Mouse (Mus musculus) heart, embryonic 14.5 days (tissue): ENCODE data around the gene Carm1. TPM values are rescaled to one million over a fixed set of nuclear protein-coding genes. Genes with fewer than 3 reads are reported as not detected.

Source experiments
- ATAC-seq: fragments of 200-750 bp; cut with Nextera tagmentation; 2 replicates; pipeline ENCODE4 v1.8.0; 2017; ENCODE audit warnings: low read depth, moderate TSS enrichment; ENCODE audit not compliant: insufficient number of reproducible peaks, insufficient read depth, low FRiP score
- H3K27ac ChIP-seq, 2 experiments: fragments of 200-500 bp in 1 of 2; fragments of 300-500 bp in 1 of 2; sonication (generic) in 1 of 2; replicated peaks in 1 of 2; 2 replicates each; pipeline ENCODE4 v1.5.1; 2012 to 2014; ENCODE audit warnings: low read depth in 2 of 2, low read length in 2 of 2, control low read depth in 1 of 2, mild to moderate bottlenecking in 1 of 2, mixed read lengths in 1 of 2; ENCODE audit not compliant: control insufficient read depth in 1 of 2, insufficient read depth in 1 of 2
- H3K27me3 ChIP-seq: fragments of 300-500 bp; sonication (generic); 2 replicates; pipeline ENCODE4 v1.6.1; 2014; ENCODE audit warnings: mild to moderate bottlenecking, low read length, control low read depth; ENCODE audit not compliant: control insufficient read depth, insufficient read depth
- H3K36me3 ChIP-seq: fragments of 300-500 bp; sonication (generic); 2 replicates; pipeline ENCODE4 v1.6.1; 2014; ENCODE audit warnings: mild to moderate bottlenecking, control low read depth, low read length, mixed read lengths; ENCODE audit not compliant: control insufficient read depth, insufficient read depth
- H3K4me1 ChIP-seq, 2 experiments: fragments of 200-500 bp in 1 of 2; fragments of 300-500 bp in 1 of 2; sonication (generic) in 1 of 2; 2 replicates each; pipeline ENCODE4 v1.6.1; 2012 to 2014; ENCODE audit warnings: low read length in 2 of 2, control low read depth in 1 of 2, mixed read lengths in 1 of 2; ENCODE audit not compliant: control insufficient read depth in 2 of 2, insufficient read depth in 2 of 2
- H3K4me2 ChIP-seq: fragments of 300-500 bp; sonication (generic); 2 replicates; pipeline ENCODE4 v1.6.1; 2014; ENCODE audit warnings: mild to moderate bottlenecking, low read length
- H3K4me3 ChIP-seq, 2 experiments: fragments of 200-500 bp in 1 of 2; fragments of 300-500 bp in 1 of 2; sonication (generic) in 1 of 2; 2 replicates each; pipeline ENCODE4 v1.5.1; 2012 to 2014; ENCODE audit warnings: low read length in 2 of 2, mild to moderate bottlenecking in 2 of 2, control low read depth in 1 of 2, low read depth in 1 of 2, moderate library complexity in 1 of 2; ENCODE audit not compliant: control insufficient read depth in 1 of 2, insufficient read depth in 1 of 2
- H3K9ac ChIP-seq: fragments of 300-500 bp; sonication (generic); 2 replicates; pipeline ENCODE4 v1.6.1; 2014; ENCODE audit warnings: mild to moderate bottlenecking, low read length
- H3K9me3 ChIP-seq: fragments of 300-500 bp; sonication (generic); 2 replicates; pipeline ENCODE4 v1.6.1; 2016; ENCODE audit warnings: low read length, control low read depth; ENCODE audit not compliant: control insufficient read depth
- WGBS: fragments of 180-500 bp; shearing (Covaris S2); extraction: QIAGEN DNeasy Blood & Tissue Kit; methylation state at CpG from one replicate; pipeline ENCODE4 v1.1.7; 2014; 5-methylcytosine and 5-hydroxymethylcytosine counted together
- polyA plus RNA-seq: library from polyadenylated mRNA; unstranded; fragments of >200 nt; fragmentation: Nextera tagmentation; extraction: Ambion mirVana; gene quantifications from 2 replicates; pipeline ENCODE4 v1.2.1, GENCODE M21; 2014

Carm1 gene
- polyA plus RNA-seq, 1 experiment from 2014 or later = 38.1 TPM

DNA sequence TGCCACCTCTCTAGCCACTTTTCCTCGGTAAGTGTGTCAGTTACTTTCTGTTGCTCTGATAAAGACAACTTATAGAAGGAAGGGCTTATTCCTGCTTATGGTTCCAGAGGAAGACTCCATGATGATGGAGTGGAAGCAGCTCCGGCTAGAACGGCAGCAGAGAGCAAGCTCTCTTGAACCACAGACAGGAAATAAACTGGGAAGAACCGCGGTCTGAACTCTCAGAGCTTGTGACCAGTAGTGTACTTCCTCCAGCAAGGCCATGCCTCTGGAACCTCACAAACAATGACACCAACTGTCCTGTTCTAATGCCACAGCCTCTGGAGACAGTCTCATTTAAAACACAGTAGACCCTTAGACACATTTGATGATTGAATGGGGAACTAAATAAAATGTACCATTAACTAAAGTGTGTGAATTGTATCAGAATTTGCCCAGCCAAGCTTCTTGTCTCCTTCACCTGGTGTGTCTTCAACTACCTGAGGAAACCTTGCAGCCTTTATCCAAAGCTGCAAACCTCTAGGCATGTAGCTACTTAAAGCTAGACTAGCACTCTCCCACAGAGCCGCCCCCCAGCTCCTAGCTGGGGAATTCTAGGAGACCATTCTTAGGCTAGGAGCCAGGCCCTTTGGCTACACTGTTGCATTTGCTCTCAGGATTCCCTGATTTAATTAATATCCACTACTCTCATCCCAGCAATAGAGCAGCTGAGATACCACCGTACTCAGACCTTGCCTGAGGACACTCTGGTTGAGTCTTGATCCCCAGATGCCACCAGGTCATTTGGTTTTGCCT lies 21.4 kb upstream of the Carm1 start:
- Histone ChIP-seq H3K36me3 (no peaks in the 10 kb centered on the region), H3K9ac (no peak overlapping the region), H3K4me3 (no peak overlapping the region), H3K4me2 (no peak overlapping the region), H3K27ac (no peak overlapping the region), H3K27me3 (no peaks in the 10 kb centered on the region), H3K4me1 (peaks cover 0 to 4% of the 10 kb centered on the region in 2 experiments; a peak in 1 of 4 replicates), H3K9me3 (no peaks in the 10 kb centered on the region)
- 68% methylated on average over 7 of the region's 7 CpGs for WGBS
- ATAC-seq = no peak

DNA sequence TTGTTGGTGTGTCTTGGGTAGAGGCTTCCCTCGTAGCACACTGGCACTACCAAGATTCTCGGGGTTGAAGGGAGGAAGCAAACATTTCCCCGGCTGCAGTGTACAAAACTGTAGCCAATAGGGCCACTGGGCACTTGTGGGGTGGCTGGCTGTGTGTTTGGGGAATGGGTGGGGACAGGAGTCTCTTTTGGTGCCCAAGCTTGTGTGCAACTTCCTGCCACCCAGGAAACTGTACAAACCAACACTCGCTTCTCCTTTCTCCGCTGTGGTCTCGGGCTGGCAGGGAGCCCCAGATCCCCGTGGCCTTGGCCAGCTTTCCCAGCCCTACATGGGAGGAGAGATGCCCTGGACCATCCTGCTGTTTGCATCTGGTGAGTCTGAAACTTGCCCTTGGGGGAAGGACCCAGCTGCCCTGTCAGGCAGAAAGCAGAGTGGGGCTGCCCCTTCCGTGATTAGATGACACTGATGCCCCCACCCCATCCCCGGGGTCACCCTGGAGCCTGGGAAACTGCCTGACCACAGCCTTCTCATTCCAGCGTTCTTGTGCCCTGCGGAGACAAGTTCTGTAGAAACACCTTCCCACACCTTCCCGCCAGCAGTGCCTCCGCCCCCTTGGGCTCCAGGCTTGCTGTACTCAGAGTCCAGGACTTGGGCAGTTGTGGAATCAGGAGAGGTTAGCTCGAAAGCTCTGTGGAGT lies 20.6 kb upstream of the Carm1 start, which contains the start of gene AB124611:
TSS of gene AB124611 (plus strand) at position 240 of the 697 bp plus-strand sequence.
- Histone ChIP-seq H3K4me1 (peaks cover 0 to 4% of the 10 kb centered on the region in 2 experiments; a peak in 1 of 4 replicates), H3K9ac (0 out of 2 replicates have a peak within 1 kb of the TSS, but pooled peaks have one; percentile 13), H3K27me3 (no peaks in the 10 kb centered on the region), H3K4me2 (no peak within 1 kb of the TSS), H3K4me3 (no peak within 1 kb of the TSS), H3K36me3 (no peaks in the 10 kb centered on the region), H3K27ac (no peak within 1 kb of the TSS), H3K9me3 (no peaks in the 10 kb centered on the region)
- 48% methylated on average over 14 of the region's 14 CpGs for WGBS
- ATAC-seq = no peak

DNA sequence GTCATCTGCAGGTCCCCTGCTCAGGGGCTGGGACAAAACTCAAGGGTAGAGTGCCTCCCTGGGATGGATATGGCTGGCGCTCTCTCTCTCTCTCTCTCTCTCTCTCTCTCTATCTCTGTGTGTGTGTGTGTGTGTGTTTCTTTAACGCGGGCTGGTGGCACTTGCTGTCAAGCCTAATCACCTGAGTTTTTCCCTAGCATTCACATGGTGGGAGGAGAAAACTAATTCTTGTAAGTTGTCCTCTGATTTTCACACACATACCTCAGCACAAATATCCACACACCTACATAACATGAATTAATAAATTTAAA lies 20.1 kb upstream of the Carm1 start:
- Histone ChIP-seq H3K4me2 (no peak overlapping the region), H3K4me3 (no peak overlapping the region), H3K4me1 (peaks cover 0 to 4% of the 10 kb centered on the region in 2 experiments; a peak in 1 of 4 replicates), H3K27ac (no peak overlapping the region), H3K36me3 (no peaks in the 10 kb centered on the region), H3K9ac (0 out of 2 replicates have a peak overlapping the region, but pooled peaks have one; percentile 13), H3K27me3 (no peaks in the 10 kb centered on the region), H3K9me3 (no peaks in the 10 kb centered on the region)
- ATAC-seq = no peak
- 57% methylated on average over 3 of the region's 3 CpGs for WGBS

GRCm38 (mm10) chr9:21527100-21527801 lies 19.4 kb upstream of the Carm1 start:
- H3K4me2 ChIP-seq = no peak overlapping the region
- H3K4me3 ChIP-seq = no peak overlapping the region
- WGBS = 97% methylated on average over 2 of the region's 2 CpGs
- H3K27ac ChIP-seq = no peak overlapping the region
- ATAC-seq = no peak
- H3K9ac ChIP-seq = no peak overlapping the region
- no peaks in the 10 kb centered on the region for H3K9me3 ChIP-seq
- peaks cover 0 to 4% of the 10 kb centered on the region in 2 experiments; a peak in 1 of 4 replicates for H3K4me1 ChIP-seq
- H3K27me3 ChIP-seq = no peaks in the 10 kb centered on the region
- no peaks in the 10 kb centered on the region for H3K36me3 ChIP-seq

GRCm38 (mm10) chr9:21527917-21528324 lies 18.8 kb upstream of the Carm1 start:
- no peak overlapping the region for H3K9ac ChIP-seq
- ATAC-seq = no peak
- no peaks in the 10 kb centered on the region for H3K36me3 ChIP-seq
- WGBS = 50% methylated on average over 1 of the region's 1 CpGs
- no peak overlapping the region for H3K4me3 ChIP-seq
- H3K4me1 ChIP-seq = peaks cover 0 to 4% of the 10 kb centered on the region in 2 experiments; a peak in 1 of 4 replicates
- H3K27ac ChIP-seq = no peak overlapping the region
- no peak overlapping the region for H3K4me2 ChIP-seq
- no peaks in the 10 kb centered on the region for H3K27me3 ChIP-seq
- no peaks in the 10 kb centered on the region for H3K9me3 ChIP-seq

GRCm38 (mm10) chr9:21536501-21536900 lies 10.2 kb upstream of the Carm1 start:
- Histone ChIP-seq H3K4me2 (no peak overlapping the region), H3K27ac (no peak overlapping the region), H3K9me3 (no peaks in the 10 kb centered on the region), H3K36me3 (no peaks in the 10 kb centered on the region), H3K4me3 (no peak overlapping the region), H3K9ac (no peak overlapping the region), H3K4me1 (peaks cover 0 to 5% of the 10 kb centered on the region in 2 experiments; a peak in 1 of 4 replicates), H3K27me3 (no peaks in the 10 kb centered on the region)
- WGBS = 95% methylated on average over 14 of the region's 14 CpGs
- ATAC-seq = no peak

- Histone ChIP-seq H3K4me1 (peaks cover 0 to 5% of the 10 kb centered on the region in 2 experiments; a peak in 1 of 4 replicates), H3K4me3 (no peak overlapping the region), H3K4me2 (no peak overlapping the region), H3K27me3 (no peaks in the 10 kb centered on the region), H3K9me3 (no peaks in the 10 kb centered on the region), H3K36me3 (no peaks in the 10 kb centered on the region), H3K27ac (no peak overlapping the region), H3K9ac (no peak overlapping the region)
- ATAC-seq = no peak
- WGBS = 70% methylated on average over 4 of the region's 4 CpGs
These were observed 9.7 kb upstream of the Carm1 start for GRCm38 (mm10) chr9:21537009-21537408.
